Mouse (Mus musculus) forebrain, embryonic 13.5 days (tissue): ENCODE results near the gene Ankrd49. TPM values are rescaled to one million over a fixed set of nuclear protein-coding genes. Genes with fewer than 3 reads are reported as not detected.

Experiments used
- ATAC-seq: fragments of 200-750 bp; cut with Nextera tagmentation; 2 replicates; pipeline ENCODE4 v1.8.0; 2017
- H3K27ac ChIP-seq: fragments of 300-500 bp; sonication (generic); 2 replicates; pipeline ENCODE4 v1.5.1; 2015; ENCODE audit warnings: inconsistent platforms, mild to moderate bottlenecking, moderate library complexity
- H3K27me3 ChIP-seq: fragments of 300-500 bp; sonication (generic); 2 replicates; pipeline ENCODE4 v1.6.1; 2015; ENCODE audit warnings: mild to moderate bottlenecking, inconsistent platforms
- H3K36me3 ChIP-seq: fragments of 300-500 bp; sonication (generic); 2 replicates; pipeline ENCODE4 v1.6.1; 2015; ENCODE audit warnings: mild to moderate bottlenecking, inconsistent platforms; ENCODE audit not compliant: poor library complexity, severe bottlenecking
- H3K4me1 ChIP-seq: fragments of 300-500 bp; sonication (generic); 2 replicates; pipeline ENCODE4 v1.6.1; 2015; ENCODE audit warnings: inconsistent platforms
- H3K4me2 ChIP-seq: fragments of 300-500 bp; sonication (generic); 2 replicates; pipeline ENCODE4 v1.6.1; 2015; ENCODE audit warnings: inconsistent platforms, mild to moderate bottlenecking, moderate library complexity
- H3K4me3 ChIP-seq: fragments of 300-500 bp; sonication (generic); 2 replicates; pipeline ENCODE4 v1.5.1; 2015; ENCODE audit warnings: mild to moderate bottlenecking, inconsistent platforms
- H3K9ac ChIP-seq: fragments of 300-500 bp; sonication (generic); 2 replicates; pipeline ENCODE4 v1.6.1; 2015; ENCODE audit warnings: mild to moderate bottlenecking, inconsistent platforms
- H3K9me3 ChIP-seq: fragments of 300-500 bp; sonication (generic); replicated peaks from 2 replicates; pipeline ENCODE4 v1.6.1; 2016; ENCODE audit warnings: inconsistent platforms
- WGBS: fragments of 180-500 bp; shearing (Covaris S2); methylation state at CpG from one replicate; pipeline ENCODE4 v1.1.7; 2015; 5-methylcytosine and 5-hydroxymethylcytosine counted together
- polyA plus RNA-seq: library from polyadenylated mRNA; unstranded; fragments of >200 nt; fragmentation: Nextera tagmentation; extraction: Ambion mirVana; gene quantifications from 2 replicates; pipeline ENCODE4 v1.2.1, GENCODE M21; 2015

The Ankrd49 gene
- polyA plus RNA-seq, 1 experiment from 2014 or later: 51.4 TPM

DNA sequence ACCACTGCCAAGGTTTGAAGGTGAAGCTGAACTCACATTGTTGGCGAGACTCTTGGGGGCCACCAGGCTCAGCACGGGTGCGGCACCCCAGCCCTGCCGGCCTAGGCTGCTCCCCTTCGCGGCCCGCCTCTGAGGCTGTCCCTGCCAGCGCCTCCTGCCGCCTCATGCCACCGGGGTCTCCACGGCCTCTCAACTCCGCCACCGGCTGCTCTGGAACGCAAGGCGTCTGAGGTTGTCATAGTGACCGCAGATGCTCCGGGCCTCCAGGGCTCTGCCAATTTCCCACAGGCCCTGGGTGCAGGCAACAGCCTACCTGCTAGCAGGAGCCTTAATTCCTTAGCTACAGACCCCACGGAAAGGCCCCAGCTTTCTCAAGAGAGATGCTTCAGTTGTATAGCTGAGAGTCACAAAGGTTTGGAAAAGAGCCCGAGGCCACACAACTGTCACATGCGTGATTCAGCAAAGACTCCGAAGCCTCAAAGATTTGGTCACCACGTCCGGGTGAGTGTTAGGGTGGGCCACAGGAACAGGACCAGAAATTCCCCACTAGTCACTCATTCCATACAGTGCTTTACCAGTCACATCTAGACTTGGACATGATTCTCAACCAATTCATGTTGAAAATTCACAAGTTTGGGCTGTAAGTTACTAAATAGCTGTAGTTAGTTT is 13.7 kb downstream of the Ankrd49 start, which contains the start of gene 1700012B09Rik:
Gene 1700012B09Rik, minus strand, starts transcription at position 228 of the 669 bp plus-strand sequence.
- peak within 1 kb of the TSS; percentile 28 for H3K9ac ChIP-seq
- ATAC-seq: peak; percentile 59; the same call in 1 of the 2 replicates

DNA sequence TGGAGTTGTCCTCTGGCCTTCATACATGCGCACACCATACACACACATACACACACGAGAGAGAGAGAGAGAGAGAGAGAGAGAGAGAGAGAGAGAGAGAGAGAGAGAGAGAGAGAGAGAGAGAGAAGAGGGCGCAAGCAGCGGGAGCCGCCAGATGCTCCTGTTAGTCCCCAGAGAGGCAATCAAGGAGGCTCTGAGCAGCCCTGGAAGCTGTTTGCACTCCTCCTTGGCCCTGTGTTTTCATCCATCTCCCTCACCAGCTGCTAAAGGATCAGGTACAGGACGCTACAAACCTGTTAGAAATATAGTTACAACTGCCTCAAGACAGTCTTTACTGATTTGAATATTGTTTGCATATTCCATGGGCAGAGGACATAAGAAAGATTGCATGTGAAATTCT is 14.8 kb downstream of the Ankrd49 start:
- no peak overlapping the region for H3K9ac ChIP-seq
- no peak overlapping the region for H3K27ac ChIP-seq
- H3K9me3 ChIP-seq: no peaks in the 10 kb centered on the region
- 75% methylated on average over 3 of the region's 6 CpGs for WGBS
- no peaks in the 10 kb centered on the region for H3K27me3 ChIP-seq
- ATAC-seq: no peak
- peaks cover 6% of the 10 kb centered on the region for H3K4me1 ChIP-seq
- no peaks in the 10 kb centered on the region for H3K36me3 ChIP-seq
- H3K4me3 ChIP-seq: no peak overlapping the region
- no peak overlapping the region for H3K4me2 ChIP-seq

More for the DNA sequence above, 13.7 kb downstream of the Ankrd49 start, which contains the start of gene 1700012B09Rik:
- Histone ChIP-seq H3K27me3 (no peaks in the 10 kb centered on the region), H3K4me3 (no peak within 1 kb of the TSS), H3K27ac (no peak within 1 kb of the TSS), H3K4me1 (peaks cover 6% of the 10 kb centered on the region), H3K9me3 (no peaks in the 10 kb centered on the region), H3K36me3 (no peaks in the 10 kb centered on the region), H3K4me2 (peak within 1 kb of the TSS; percentile 36)
- WGBS: 21% methylated on average over 17 of the region's 23 CpGs

GRCm38 (mm10) chr9:14764765-14765164 is 19.9 kb downstream of the Ankrd49 start:
- no peaks in the 10 kb centered on the region for H3K36me3 ChIP-seq
- H3K9me3 ChIP-seq: no peaks in the 10 kb centered on the region
- H3K9ac ChIP-seq: no peak overlapping the region
- no peak overlapping the region for H3K27ac ChIP-seq
- 26% methylated on average over 7 of the region's 7 CpGs for WGBS
- no peak overlapping the region for H3K4me3 ChIP-seq
- H3K4me2 ChIP-seq: no peak overlapping the region
- no peaks in the 10 kb centered on the region for H3K27me3 ChIP-seq
- H3K4me1 ChIP-seq: no peaks in the 10 kb centered on the region
- peak; percentile 55 for ATAC-seq

GRCm38 (mm10) chr9:14759261-14759660 is 25.4 kb downstream of the Ankrd49 start:
- H3K4me3 ChIP-seq: no peak overlapping the region
- H3K9me3 ChIP-seq: no peaks in the 10 kb centered on the region
- no peaks in the 10 kb centered on the region for H3K36me3 ChIP-seq
- no peak overlapping the region for H3K4me2 ChIP-seq
- no peak overlapping the region for H3K9ac ChIP-seq
- no peaks in the 10 kb centered on the region for H3K27me3 ChIP-seq
- no peak for ATAC-seq
- no peak overlapping the region for H3K27ac ChIP-seq
- no peaks in the 10 kb centered on the region for H3K4me1 ChIP-seq

DNA sequence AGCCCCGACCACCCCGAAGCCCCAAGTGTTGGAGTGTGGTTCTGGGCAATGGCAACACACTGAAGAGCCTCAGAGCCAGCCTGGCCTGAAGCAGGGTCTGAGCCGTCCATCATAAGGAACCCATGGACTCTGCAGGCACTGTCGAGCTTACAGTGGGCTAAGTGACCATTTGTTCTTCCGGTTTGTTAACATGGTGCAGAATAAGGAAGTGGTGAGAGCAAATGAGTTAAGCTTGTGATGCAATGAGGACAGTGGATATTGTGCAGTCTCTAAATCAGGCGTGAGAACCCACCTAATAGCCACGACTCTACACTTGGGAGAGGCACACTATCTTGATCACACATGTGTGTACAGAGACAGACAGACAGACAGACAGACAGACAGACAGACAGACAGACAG is 26.1 kb downstream of the Ankrd49 start:
- 81% methylated on average over 7 of the region's 7 CpGs for WGBS
- no peak overlapping the region for H3K9ac ChIP-seq
- H3K9me3 ChIP-seq: no peaks in the 10 kb centered on the region
- no peaks in the 10 kb centered on the region for H3K4me1 ChIP-seq
- no peak overlapping the region for H3K27ac ChIP-seq
- ATAC-seq: no peak
- no peaks in the 10 kb centered on the region for H3K27me3 ChIP-seq
- H3K36me3 ChIP-seq: no peaks in the 10 kb centered on the region
- no peak overlapping the region for H3K4me2 ChIP-seq
- H3K4me3 ChIP-seq: no peak overlapping the region

GRCm38 (mm10) chr9:14754469-14754868 is 30.2 kb downstream of the Ankrd49 start:
- no peaks in the 10 kb centered on the region for H3K9me3 ChIP-seq
- no peak overlapping the region for H3K4me3 ChIP-seq
- H3K27ac ChIP-seq: no peak overlapping the region
- ATAC-seq: no peak
- no peaks in the 10 kb centered on the region for H3K36me3 ChIP-seq
- 85% methylated on average over 3 of the region's 3 CpGs for WGBS
- H3K9ac ChIP-seq: no peak overlapping the region
- no peak overlapping the region for H3K4me2 ChIP-seq
- H3K27me3 ChIP-seq: peaks cover 24% of the 10 kb centered on the region
- peaks cover 14% of the 10 kb centered on the region for H3K4me1 ChIP-seq

DNA sequence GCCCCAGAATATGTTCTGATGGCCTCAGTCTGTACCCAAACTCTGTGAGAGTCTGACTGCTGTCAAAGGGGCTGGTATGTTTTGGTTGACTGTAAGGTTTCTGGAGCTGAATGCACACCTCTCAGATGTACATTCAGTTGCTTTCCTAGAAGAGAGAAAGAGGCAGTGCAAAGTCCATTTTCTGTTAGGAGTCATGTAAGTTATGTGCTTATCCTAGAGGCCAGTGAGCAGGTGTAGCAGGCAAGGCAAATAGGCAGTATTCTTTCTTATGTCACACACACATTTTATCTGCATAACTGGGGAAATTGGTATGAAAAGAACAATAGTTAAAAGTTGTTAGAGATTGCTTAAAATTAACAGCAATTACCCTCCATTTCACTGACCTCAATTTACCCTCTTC is 30.7 kb downstream of the Ankrd49 start:
- ATAC-seq: no peak
- Histone ChIP-seq H3K9me3 (no peaks in the 10 kb centered on the region), H3K27me3 (peaks cover 28% of the 10 kb centered on the region), H3K4me2 (no peak overlapping the region), H3K9ac (no peak overlapping the region), H3K36me3 (no peaks in the 10 kb centered on the region), H3K4me3 (no peak overlapping the region), H3K27ac (no peak overlapping the region), H3K4me1 (peaks cover 14% of the 10 kb centered on the region)

DNA sequence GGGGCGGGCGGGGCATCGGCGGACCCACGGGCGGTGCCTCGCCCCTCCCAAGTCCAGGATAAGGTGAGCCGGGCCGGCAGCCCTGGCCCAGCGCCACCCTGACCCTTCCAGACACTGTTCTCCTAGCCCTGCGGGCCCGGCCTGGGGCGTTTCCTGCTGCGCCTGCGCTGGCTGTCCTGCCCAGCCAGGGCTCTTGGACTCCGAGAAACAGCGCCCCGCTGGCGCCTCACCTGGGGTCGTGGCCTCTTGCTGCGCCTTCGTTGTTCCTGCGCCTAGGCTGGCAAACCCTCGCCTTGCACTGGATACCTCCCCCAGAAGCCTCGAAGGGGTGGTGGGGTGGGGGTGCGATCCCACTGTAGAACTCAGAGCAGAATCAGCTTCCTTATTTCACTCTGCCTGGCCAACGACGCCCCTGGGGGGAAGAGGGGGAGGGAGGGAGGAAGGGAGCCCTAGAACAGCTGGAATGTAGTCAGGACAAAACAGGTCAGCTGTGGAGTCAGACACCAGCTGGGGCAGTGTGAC is 32.6 kb downstream of the Ankrd49 start, which contains the start of gene Fut4:
Gene Fut4, minus strand, starts transcription at position 393 of the 522 bp plus-strand sequence.
- WGBS: under 1% methylated on average over 28 of the region's 28 CpGs
- Histone ChIP-seq H3K9me3 (no peaks in the 10 kb centered on the region), H3K4me1 (peaks cover 14% of the 10 kb centered on the region), H3K36me3 (no peaks in the 10 kb centered on the region), H3K27ac (no peak within 1 kb of the TSS), H3K4me2 (peak within 1 kb of the TSS; percentile 84), H3K27me3 (peaks cover 28% of the 10 kb centered on the region), H3K4me3 (peak within 1 kb of the TSS; percentile 51), H3K9ac (peak within 1 kb of the TSS; percentile 66)
- ATAC-seq: peak; percentile 72

DNA sequence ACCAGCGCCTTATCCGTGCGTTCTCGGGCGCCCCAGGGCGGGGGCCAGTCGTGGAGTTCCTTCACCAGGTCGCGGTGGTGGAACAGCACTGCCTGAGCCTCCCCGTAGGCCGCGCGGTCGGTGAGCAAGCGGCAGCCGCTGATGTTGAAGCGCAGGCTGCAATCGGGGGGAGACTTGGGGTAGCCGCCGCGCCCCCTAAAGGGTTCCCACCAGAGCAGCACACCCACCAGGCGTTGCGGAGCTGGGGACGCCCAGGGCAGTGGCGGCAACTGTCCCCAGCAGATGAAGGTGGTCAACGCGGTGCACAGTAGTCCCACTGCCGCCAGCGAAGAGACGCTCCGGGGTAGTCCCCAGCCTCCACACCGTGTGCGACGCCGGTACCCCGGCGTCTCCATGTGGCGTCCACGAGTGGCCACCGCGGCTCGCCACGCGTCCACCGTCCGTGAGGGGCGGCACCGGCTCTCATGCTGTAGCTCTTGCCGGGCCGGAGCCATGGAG is 33.1 kb downstream of the Ankrd49 start:
- Histone ChIP-seq H3K4me2 (peak overlapping the region; percentile 84), H3K9ac (peak overlapping the region; percentile 66), H3K27me3 (peaks cover 28% of the 10 kb centered on the region), H3K36me3 (no peaks in the 10 kb centered on the region), H3K4me1 (peaks cover 14% of the 10 kb centered on the region), H3K9me3 (no peaks in the 10 kb centered on the region), H3K4me3 (peak overlapping the region; percentile 51), H3K27ac (no peak overlapping the region)
- peak; percentile 79 for ATAC-seq
- WGBS: 3% methylated on average over 42 of the region's 50 CpGs

DNA sequence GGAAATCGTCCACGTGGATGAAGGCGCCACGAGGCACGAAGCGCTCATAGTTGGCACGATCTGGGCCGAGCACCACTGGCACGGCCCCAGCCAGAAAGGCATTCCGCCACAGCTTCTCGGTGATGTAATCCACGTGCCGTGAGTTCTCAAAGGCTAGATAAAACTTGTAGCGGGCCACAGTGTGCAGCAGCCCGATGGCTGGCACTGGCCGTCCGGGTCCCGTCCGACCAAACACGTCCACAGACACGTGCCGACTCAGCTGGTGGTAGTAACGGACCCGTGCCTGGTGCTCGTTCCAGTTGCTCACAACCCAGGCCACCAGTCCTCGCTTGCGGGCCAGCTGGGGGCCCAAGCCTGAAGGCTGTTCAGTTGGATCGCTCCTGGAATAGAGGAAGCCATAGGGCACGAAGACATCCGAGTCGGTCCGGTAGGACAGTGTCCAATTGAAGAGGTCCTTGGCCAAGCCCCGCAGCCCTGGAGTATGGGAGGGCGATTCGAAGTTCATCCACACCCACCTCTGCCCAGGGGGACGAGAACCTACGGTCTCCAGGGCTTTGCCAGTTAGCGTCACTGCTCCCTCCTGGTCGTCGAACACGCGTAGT is 33.7 kb downstream of the Ankrd49 start:
- Histone ChIP-seq H3K27me3 (peaks cover 28% of the 10 kb centered on the region), H3K4me1 (peaks cover 14% of the 10 kb centered on the region), H3K9me3 (no peaks in the 10 kb centered on the region), H3K9ac (peak overlapping the region; percentile 66; the same call in 1 of the 2 replicates), H3K4me3 (peak overlapping the region; percentile 51), H3K4me2 (peak overlapping the region; percentile 84), H3K27ac (no peak overlapping the region), H3K36me3 (no peaks in the 10 kb centered on the region)
- ATAC-seq: peak; percentile 39
- WGBS: 61% methylated on average over 42 of the region's 42 CpGs

- Histone ChIP-seq H3K4me1 (no peaks in the 10 kb centered on the region), H3K27ac (no peak within 1 kb of the TSS), H3K4me2 (no peak within 1 kb of the TSS), H3K9ac (no peak within 1 kb of the TSS), H3K4me3 (no peak within 1 kb of the TSS), H3K27me3 (no peaks in the 10 kb centered on the region), H3K9me3 (no peaks in the 10 kb centered on the region), H3K36me3 (no peaks in the 10 kb centered on the region)
- ATAC-seq: no peak
- 92% methylated on average over 19 of the region's 19 CpGs for WGBS
These were observed 44.3 kb downstream of the Ankrd49 start, which contains the start of gene Piwil4 for GRCm38 (mm10) chr9:14740151-14740924. Piwil4 (minus strand) TSS chr9:14740733.
